Mouse (Mus musculus): ENCODE measurements around the gene Cryga.
"Not testable (repeated sequence)": the region's sequence is repeated elsewhere in the genome, so short reads cannot be mapped to it uniquely, and the experiment has no call there.

Cryga gene

DNA sequence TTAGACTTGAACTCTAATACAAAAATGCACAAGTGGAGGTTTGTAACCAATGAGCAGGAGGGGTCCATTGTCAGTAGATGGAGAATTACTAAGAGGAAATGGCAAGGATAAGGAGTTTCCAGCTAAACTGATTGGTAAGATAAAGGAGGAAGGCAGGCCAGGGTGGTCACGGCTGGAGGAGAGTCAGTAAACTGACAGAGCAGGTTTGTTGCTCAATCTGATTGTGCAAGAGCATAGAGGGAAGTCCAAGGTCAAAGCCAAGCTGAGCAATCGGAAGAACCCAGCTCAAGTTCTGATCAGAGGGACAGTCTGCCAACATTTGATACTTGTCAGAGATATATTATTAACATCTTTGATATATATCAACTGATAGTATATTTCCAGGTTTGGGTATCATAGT is 12.8 kb downstream of the Cryga start:
- CTCF ChIA-PET: no interaction called here

- CTCF ChIA-PET: no interaction called here
These were observed 14.4 kb downstream of the Cryga start for GRCm38 (mm10) chr1:65088567-65089356.

GRCm38 (mm10) chr1:65082188-65082587 is 21.0 kb downstream of the Cryga start, which contains the start of gene Crygb:
Gene Crygb, minus strand, starts transcription at chr1:65082288.
- CTCF ChIA-PET: no interaction called here

GRCm38 (mm10) chr1:65075607-65076006 is 27.6 kb downstream of the Cryga start:
- CTCF ChIA-PET: no interaction called here

GRCm38 (mm10) chr1:65073589-65073988 is 29.6 kb downstream of the Cryga start, which contains the start of gene Crygc:
Gene Crygc, minus strand, starts transcription at chr1:65073689.
- CTCF ChIA-PET: no interaction called here

DNA sequence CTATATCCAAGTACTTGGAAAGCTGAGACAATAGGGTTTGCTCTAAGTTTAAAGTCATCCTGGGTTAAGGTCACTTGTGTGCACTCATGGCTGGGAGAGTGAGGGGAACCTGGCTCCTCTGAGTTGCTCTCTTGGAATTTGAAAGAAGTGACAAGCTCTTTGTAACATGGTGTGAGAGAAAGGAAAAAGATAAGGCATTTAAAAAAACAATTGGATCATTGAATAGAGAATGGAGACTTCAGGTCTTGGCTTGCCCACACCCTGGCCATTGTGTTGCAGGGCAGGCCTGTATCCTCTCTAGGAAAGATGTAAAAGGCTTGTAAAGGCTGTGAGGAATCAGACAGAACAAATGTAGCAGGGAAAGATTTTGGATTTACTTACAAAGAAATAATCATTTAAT is 35.3 kb downstream of the Cryga start:
- CTCF ChIA-PET: no interaction called here

DNA sequence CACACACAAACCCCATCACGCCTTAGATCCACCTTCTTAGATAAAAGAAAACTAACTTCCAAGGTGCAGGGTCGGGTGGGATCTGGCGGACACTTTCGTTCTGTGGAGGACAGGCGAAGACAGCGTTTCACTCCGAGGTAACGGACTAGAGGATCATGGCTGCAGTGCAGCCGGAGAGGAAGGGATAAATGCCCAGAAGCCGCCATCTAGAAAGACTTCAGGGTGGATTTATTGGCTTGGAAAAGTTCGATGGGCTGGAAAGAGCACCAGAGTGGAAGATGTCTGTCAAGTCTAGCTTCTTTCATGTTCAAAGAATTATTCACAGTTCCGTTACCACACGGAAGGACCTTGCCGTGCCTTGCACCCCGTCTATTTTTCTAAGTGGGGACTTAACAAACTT is 39.0 kb downstream of the Cryga start:
- CTCF ChIA-PET: no interaction called here

GRCm38 (mm10) chr1:65063352-65063751 is 39.8 kb downstream of the Cryga start, which contains the start of gene Crygd:
Gene Crygd, minus strand, starts transcription at chr1:65063452.
- CTCF ChIA-PET: no interaction called here

- CTCF ChIA-PET: no interaction called here
These were observed 51.0 kb downstream of the Cryga start for GRCm38 (mm10) chr1:65052140-65052539.

DNA sequence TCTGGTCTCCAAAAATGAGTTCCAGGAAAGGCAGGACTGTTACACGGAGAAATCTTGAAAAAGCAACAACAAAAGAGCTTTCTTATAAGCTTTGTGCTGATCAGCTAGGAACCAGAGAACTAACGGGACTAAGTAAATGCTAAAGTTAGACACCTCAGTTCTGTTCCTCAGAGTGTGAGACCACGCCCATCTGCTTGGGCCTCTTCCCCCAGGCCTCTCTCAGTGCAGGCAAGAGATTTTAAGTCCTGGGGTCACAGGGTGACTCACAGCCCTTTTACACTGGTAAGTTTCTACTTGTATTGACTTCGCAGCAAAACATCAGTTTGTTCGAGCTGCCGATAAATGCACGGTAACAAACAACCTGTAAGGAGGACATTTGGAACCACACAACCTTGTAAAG is 51.5 kb downstream of the Cryga start:
- CTCF ChIA-PET: no interaction called here

- CTCF ChIA-PET: not testable (repeated sequence)
These were observed 52.2 kb downstream of the Cryga start, which contains the start of gene Cryge for GRCm38 (mm10) chr1:65050952-65051351. Gene Cryge, minus strand, starts transcription at chr1:65051149.
